Mouse (Mus musculus) fibroblast of lung, adult 2 months (primary cell): ENCODE data around the gene Fam49a.

Experiments used
- DNase-seq: peaks from one replicate; pipeline ENCODE4 v3.0.0-alpha.2; 2011; ENCODE audit warnings: low read depth

Gene Fam49a

DNA sequence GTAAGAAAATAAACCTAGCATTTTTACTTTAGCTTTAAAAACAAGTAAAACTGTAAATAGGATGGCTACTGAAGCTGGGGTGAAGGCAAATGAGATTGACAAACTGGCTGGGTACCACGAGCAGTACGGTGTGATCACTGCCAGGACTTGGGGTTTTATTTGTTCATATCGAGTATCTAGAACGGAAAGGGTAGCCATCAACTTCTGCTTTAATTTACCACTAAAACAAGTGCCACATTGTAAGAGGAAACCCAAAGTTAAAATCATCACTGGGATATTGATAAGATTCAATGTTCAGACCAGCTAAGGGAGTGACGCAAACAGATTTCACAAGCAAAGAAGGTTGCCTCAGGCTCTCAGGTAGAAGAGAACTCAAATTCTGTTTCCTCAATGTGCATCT, 98.0 kb downstream of the Fam49a start:
- DNase-seq, result no peak

- DNase-seq, result no peak
Measured at GRCm38 (mm10) chr12:12362371-12362770, 100.4 kb downstream of the Fam49a start.

DNA sequence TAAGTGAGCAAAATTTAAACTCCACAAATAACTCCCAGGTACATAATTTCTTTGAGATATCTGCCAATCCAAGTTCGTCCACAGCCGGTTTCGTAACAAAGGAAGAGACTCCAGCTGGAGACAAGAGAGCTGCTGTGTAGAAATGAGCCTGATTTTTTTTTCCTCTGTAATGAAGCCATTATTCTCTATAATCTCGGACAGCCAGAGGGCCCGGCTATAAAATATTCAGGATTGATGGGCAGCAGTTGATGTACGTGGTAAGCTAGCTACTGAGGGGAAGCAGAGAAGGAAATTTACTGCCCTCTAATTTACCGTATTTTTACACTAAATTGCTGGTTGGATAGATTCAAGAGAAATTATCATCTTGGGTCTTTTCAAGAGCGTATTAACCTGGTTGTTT, 102.3 kb downstream of the Fam49a start:
- DNase-seq, result no peak

GRCm38 (mm10) chr12:12367423-12367822, 105.5 kb downstream of the Fam49a start:
- DNase-seq, result no peak

GRCm38 (mm10) chr12:12373111-12373862, 111.3 kb downstream of the Fam49a start:
- no peak for DNase-seq

GRCm38 (mm10) chr12:12379056-12379455, 117.1 kb downstream of the Fam49a start:
- DNase-seq, result no peak

DNA sequence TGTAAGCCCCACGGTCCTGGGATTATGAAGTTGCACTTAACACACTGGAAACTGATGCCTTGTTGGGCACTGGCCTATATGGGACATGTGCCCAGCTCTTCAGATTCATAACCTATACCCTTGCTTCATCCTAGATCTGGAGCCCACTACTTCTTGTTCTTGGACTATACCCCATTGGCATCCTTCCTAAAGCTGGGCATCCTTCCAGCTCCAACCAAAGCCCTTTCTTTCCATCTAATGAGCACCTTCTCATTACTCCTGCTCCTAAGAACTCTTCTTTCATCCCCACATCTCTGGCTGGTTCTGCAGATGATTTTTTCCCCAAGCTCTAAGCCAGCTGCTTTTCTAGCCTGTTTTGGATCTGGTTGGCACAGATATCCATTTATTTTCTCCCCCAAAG, 127.3 kb downstream of the Fam49a start:
- no peak for DNase-seq

GRCm38 (mm10) chr12:12396224-12396623, 134.3 kb downstream of the Fam49a start:
- no peak for DNase-seq

DNA sequence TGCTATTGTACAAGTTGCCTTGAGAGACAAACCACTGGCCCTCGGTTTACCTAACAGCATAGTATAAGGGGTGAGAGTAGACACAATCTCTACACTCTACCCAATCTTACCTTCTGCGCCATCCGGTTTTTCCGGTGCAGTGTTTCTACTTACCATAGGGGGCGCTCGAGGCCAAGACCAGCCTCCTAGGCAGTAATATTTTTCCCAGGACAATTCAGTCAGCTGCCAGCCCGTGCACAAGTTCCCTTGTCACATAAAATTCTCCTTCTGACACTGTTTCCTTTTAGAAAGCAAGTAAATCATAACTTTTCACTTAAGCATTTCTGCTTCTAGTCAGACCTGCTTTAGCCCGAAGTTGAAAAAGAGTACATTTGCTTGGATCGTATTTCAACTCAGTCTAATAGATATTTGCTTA, 139.1 kb downstream of the Fam49a start:
- no peak for DNase-seq

DNA sequence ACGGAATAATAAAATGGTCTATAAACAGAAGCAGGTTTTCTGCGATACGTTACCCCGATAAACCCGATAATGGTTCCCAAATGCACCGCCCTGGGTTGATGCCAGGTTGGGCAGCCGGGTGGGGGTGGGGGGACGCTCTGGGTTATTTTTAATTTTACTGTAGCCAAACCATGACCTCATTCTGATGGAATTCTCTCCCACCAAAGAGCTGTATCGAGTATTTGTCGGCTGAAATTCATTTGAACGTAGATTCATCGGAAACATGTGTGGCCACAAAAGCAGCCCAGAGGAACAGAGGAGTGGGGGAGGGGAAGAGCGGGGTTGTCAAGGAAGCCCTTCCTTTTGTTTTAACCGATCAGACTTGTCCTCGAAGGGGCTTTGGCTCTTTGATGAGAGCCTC, 139.6 kb downstream of the Fam49a start:
- no peak for DNase-seq

DNA sequence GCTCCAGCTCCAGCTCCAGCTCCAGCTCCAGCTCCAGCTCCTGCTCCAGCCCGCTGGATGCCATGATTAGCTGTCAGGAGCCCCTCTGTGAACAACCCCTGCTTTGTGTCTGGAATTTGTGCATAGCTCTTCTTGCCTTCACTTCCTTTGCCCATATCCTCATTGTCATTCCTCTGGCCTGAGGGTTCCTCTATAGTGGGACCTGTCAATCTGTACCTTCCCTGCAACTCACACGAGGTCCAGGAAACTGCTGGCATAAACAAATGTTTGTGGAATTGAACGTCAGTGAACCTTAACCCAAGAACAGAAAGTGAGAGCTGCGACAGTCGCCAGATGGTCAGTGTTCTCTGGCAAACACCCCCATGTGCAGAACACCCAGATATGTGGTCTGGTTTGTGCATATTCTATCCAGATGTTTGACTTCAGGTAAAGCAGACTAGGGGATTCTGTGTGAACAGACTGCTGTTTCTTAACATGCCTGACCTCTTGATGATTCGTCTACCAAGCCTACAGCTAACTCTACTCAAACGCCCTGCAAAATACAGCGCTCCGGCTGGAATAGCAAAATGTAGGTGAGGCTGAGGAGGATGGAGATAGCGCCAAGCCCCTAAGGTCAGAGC, 143.7 kb downstream of the Fam49a start:
- no peak for DNase-seq

DNA sequence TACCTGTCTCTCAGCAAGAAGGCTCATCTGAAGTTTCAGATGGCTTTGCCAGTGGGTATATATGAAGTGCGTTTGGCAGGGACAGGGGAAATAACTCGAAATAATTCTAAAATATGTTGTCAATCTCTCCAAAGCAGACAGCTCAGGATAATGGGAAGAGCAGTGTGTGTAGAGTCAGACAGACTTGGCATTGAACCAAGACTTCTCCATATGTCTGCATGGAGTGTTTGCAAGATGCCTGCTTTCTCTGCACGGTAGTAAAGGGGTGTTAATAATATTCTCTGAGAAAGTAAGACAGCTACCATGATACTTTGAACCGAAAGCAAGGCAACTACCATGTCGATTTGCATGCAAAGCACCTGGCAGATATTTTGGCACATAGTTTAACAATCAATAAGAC, 147.1 kb downstream of the Fam49a start:
- DNase-seq, result no peak

- DNase-seq, result no peak
Measured at GRCm38 (mm10) chr12:12412674-12413073, 150.7 kb downstream of the Fam49a start.

DNA sequence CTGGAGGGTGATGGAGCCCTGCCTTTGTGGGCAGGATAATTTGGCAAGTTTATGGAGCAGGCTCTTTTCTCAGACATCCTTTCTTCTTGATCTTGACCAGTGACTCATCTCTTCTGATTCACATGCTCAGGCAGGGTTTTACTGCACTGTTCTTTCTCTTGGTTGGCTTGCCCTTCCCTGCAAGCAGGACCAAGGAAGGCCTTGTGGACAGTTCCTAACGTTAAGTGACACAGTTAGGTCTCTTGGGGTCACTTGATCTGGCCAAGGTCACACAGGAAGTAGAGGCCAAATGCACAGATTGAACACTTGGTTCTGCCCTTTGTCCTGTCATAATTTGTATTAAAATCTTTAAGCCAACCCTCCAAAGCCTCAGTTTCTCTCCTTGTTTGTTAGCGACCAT, 158.5 kb downstream of the Fam49a start:
- no peak for DNase-seq

GRCm38 (mm10) chr12:12420841-12421579, 159.1 kb downstream of the Fam49a start:
- DNase-seq, result no peak

GRCm38 (mm10) chr12:12421580-12421878, 159.6 kb downstream of the Fam49a start:
- no peak for DNase-seq

DNA sequence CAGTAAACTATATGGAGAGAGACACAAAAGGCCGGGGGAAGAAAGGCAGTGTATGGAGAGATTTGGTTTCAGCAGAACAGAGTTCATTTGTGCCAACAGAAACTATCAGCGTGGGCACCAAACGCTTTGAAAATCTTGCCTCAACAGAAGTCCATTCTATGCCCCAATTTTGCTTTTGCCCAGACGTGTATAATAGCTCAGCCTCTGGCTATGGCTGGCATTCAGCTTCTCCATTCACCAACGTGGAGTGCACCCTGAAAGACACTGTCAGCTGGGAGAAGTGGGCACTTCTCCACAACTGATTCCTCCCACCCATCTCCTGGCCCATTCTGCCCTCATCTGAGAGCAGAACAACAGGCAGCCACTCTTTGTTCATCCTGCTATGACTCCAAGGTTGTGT, 163.2 kb downstream of the Fam49a start:
- no peak for DNase-seq

- no peak for DNase-seq
Measured at GRCm38 (mm10) chr12:12427285-12427684, 165.3 kb downstream of the Fam49a start.

DNA sequence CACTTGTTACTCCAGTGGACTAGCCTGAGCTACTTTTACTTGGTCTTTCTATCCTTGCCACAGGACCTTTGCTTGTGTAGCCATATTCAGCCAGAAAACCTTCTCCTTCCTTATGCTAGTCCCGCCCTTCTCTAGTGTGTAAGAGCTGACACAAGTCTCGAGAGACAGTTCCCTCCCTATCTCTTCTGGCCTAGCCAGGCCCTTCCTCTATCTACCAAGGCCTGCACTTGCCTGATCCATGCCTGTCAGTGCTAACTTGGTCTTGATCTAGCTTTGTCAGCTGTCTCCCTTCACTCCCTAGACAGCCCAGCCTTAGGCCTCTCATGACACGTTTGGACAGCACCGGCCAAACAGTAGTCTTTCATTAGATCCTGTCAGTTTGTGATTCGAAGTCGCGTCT, 166.9 kb downstream of the Fam49a start:
- no peak for DNase-seq
